Mouse (Mus musculus): ENCODE measurements around the gene Slamf9. TPM values are rescaled to one million over a fixed set of nuclear protein-coding genes. Genes with fewer than 3 reads are reported as not detected.

Gene Slamf9
- polyA plus RNA-seq, 1 experiment from 2014 or later, result 0.38 TPM

- H3K9me3 ChIP-seq (replicated peaks), result no peaks in the 10 kb centered on the region
- H3K36me3 ChIP-seq, result no peaks in the 10 kb centered on the region
- no peaks in the 10 kb centered on the region for H3K27me3 ChIP-seq (replicated peaks)
- H3K9ac ChIP-seq (replicated peaks), result no peak overlapping the region
- H3K4me3 ChIP-seq (replicated peaks), result no peak overlapping the region
- H3K4me2 ChIP-seq, result no peak overlapping the region
- 80% methylated on average over 3 of the region's 3 CpGs for WGBS
- ATAC-seq (ENCODE audit: low FRiP score), result no peak
- no peak overlapping the region for H3K27ac ChIP-seq (replicated peaks)
- H3K4me1 ChIP-seq, result peaks cover 4% of the 10 kb centered on the region; the same call in 1 of the 2 replicates
Measured at GRCm38 (mm10) chr1:172440521-172440920, 34.6 kb upstream of the Slamf9 start.

- H3K27me3 ChIP-seq (replicated peaks), result no peaks in the 10 kb centered on the region
- WGBS, result 91% methylated on average over 9 of the region's 9 CpGs
- ATAC-seq (ENCODE audit: low FRiP score), result no peak
Measured at GRCm38 (mm10) chr1:172441935-172442445, 33.2 kb upstream of the Slamf9 start.

GRCm38 (mm10) chr1:172450226-172450625 is 24.9 kb upstream of the Slamf9 start:
- H3K9me3 ChIP-seq (replicated peaks), result no peaks in the 10 kb centered on the region
- WGBS, result 51% methylated on average over 2 of the region's 2 CpGs
- H3K4me3 ChIP-seq (replicated peaks), result no peak overlapping the region
- H3K4me1 ChIP-seq, result peaks cover 3% of the 10 kb centered on the region; the same call in 1 of the 2 replicates
- no peaks in the 10 kb centered on the region for H3K36me3 ChIP-seq
- H3K9ac ChIP-seq (replicated peaks), result no peak overlapping the region
- H3K27ac ChIP-seq (replicated peaks), result no peak overlapping the region
- H3K27me3 ChIP-seq (replicated peaks), result no peaks in the 10 kb centered on the region
- no peak overlapping the region for H3K4me2 ChIP-seq
- no peak for ATAC-seq (ENCODE audit: low FRiP score)

More at GRCm38 (mm10) chr1:172441935-172442445, 33.2 kb upstream of the Slamf9 start:
- H3K4me2 ChIP-seq, result no peak overlapping the region
- H3K36me3 ChIP-seq, result no peaks in the 10 kb centered on the region
- no peaks in the 10 kb centered on the region for H3K9me3 ChIP-seq (replicated peaks)
- H3K9ac ChIP-seq (replicated peaks), result no peak overlapping the region
- H3K4me1 ChIP-seq, result peaks cover 4% of the 10 kb centered on the region; the same call in 1 of the 2 replicates
- no peak overlapping the region for H3K4me3 ChIP-seq (replicated peaks)
- no peak overlapping the region for H3K27ac ChIP-seq (replicated peaks)

GRCm38 (mm10) chr1:172450848-172451470 is 24.2 kb upstream of the Slamf9 start:
- no peaks in the 10 kb centered on the region for H3K9me3 ChIP-seq (replicated peaks)
- ATAC-seq (ENCODE audit: low FRiP score), result no peak
- H3K36me3 ChIP-seq, result no peaks in the 10 kb centered on the region
- H3K9ac ChIP-seq (replicated peaks), result no peak overlapping the region
- H3K27me3 ChIP-seq (replicated peaks), result no peaks in the 10 kb centered on the region
- WGBS, result 45% methylated on average over 17 of the region's 17 CpGs
- H3K4me1 ChIP-seq, result peaks cover 3% of the 10 kb centered on the region; the same call in 1 of the 2 replicates
- H3K4me2 ChIP-seq, result no peak overlapping the region
- no peak overlapping the region for H3K27ac ChIP-seq (replicated peaks)
- no peak overlapping the region for H3K4me3 ChIP-seq (replicated peaks)

GRCm38 (mm10) chr1:172452911-172453310 is 22.2 kb upstream of the Slamf9 start:
- no peaks in the 10 kb centered on the region for H3K9me3 ChIP-seq (replicated peaks)
- H3K27me3 ChIP-seq (replicated peaks), result no peaks in the 10 kb centered on the region
- H3K4me1 ChIP-seq, result peaks cover 3% of the 10 kb centered on the region; the same call in 1 of the 2 replicates
- H3K9ac ChIP-seq (replicated peaks), result no peak overlapping the region
- no peak overlapping the region for H3K27ac ChIP-seq (replicated peaks)
- H3K4me3 ChIP-seq (replicated peaks), result no peak overlapping the region
- WGBS, result 80% methylated on average over 2 of the region's 2 CpGs
- no peaks in the 10 kb centered on the region for H3K36me3 ChIP-seq
- H3K4me2 ChIP-seq, result no peak overlapping the region
- no peak for ATAC-seq (ENCODE audit: low FRiP score)

- Histone ChIP-seq H3K27ac (replicated peaks) (no peak overlapping the region), H3K9ac (replicated peaks) (no peak overlapping the region), H3K4me3 (replicated peaks) (no peak overlapping the region), H3K27me3 (replicated peaks) (no peaks in the 10 kb centered on the region), H3K9me3 (replicated peaks) (no peaks in the 10 kb centered on the region), H3K4me1 (peaks cover 3% of the 10 kb centered on the region; the same call in 1 of the 2 replicates), H3K4me2 (no peak overlapping the region), H3K36me3 (no peaks in the 10 kb centered on the region)
- WGBS, result 88% methylated on average over 2 of the region's 2 CpGs
- ATAC-seq (ENCODE audit: low FRiP score), result no peak
Measured at GRCm38 (mm10) chr1:172453810-172454209, 21.3 kb upstream of the Slamf9 start.

- Histone ChIP-seq H3K36me3 (no peaks in the 10 kb centered on the region), H3K4me2 (no peak overlapping the region), H3K9ac (replicated peaks) (no peak overlapping the region), H3K4me1 (peaks cover 3% of the 10 kb centered on the region; the same call in 1 of the 2 replicates), H3K27me3 (replicated peaks) (no peaks in the 10 kb centered on the region), H3K9me3 (replicated peaks) (no peaks in the 10 kb centered on the region), H3K4me3 (replicated peaks) (no peak overlapping the region), H3K27ac (replicated peaks) (no peak overlapping the region)
- 11% methylated on average over 4 of the region's 4 CpGs for WGBS
- ATAC-seq (ENCODE audit: low FRiP score), result no peak
Measured at GRCm38 (mm10) chr1:172455416-172455815, 19.7 kb upstream of the Slamf9 start.

GRCm38 (mm10) chr1:172456001-172456677 is 19.0 kb upstream of the Slamf9 start:
- no peak overlapping the region for H3K4me3 ChIP-seq (replicated peaks)
- no peaks in the 10 kb centered on the region for H3K36me3 ChIP-seq
- no peaks in the 10 kb centered on the region for H3K27me3 ChIP-seq (replicated peaks)
- no peak overlapping the region for H3K9ac ChIP-seq (replicated peaks)
- no peak overlapping the region for H3K27ac ChIP-seq (replicated peaks)
- H3K4me1 ChIP-seq, result no peaks in the 10 kb centered on the region
- ATAC-seq (ENCODE audit: low FRiP score), result no peak
- H3K4me2 ChIP-seq, result no peak overlapping the region
- 77% methylated on average over 7 of the region's 7 CpGs for WGBS
- no peaks in the 10 kb centered on the region for H3K9me3 ChIP-seq (replicated peaks)

GRCm38 (mm10) chr1:172457196-172457595 is 18.0 kb upstream of the Slamf9 start:
- H3K9me3 ChIP-seq (replicated peaks), result no peaks in the 10 kb centered on the region
- H3K27me3 ChIP-seq (replicated peaks), result no peaks in the 10 kb centered on the region
- 90% methylated on average over 3 of the region's 3 CpGs for WGBS
- H3K4me3 ChIP-seq (replicated peaks), result no peak overlapping the region
- no peak overlapping the region for H3K27ac ChIP-seq (replicated peaks)
- ATAC-seq (ENCODE audit: low FRiP score), result no peak
- H3K4me1 ChIP-seq, result no peaks in the 10 kb centered on the region
- no peak overlapping the region for H3K9ac ChIP-seq (replicated peaks)
- no peaks in the 10 kb centered on the region for H3K36me3 ChIP-seq
- no peak overlapping the region for H3K4me2 ChIP-seq

GRCm38 (mm10) chr1:172458041-172458440 is 17.1 kb upstream of the Slamf9 start:
- ATAC-seq (ENCODE audit: low FRiP score), result no peak
- Histone ChIP-seq H3K27ac (replicated peaks) (no peak overlapping the region), H3K9me3 (replicated peaks) (no peaks in the 10 kb centered on the region), H3K9ac (replicated peaks) (no peak overlapping the region), H3K27me3 (replicated peaks) (no peaks in the 10 kb centered on the region), H3K4me2 (no peak overlapping the region), H3K4me3 (replicated peaks) (no peak overlapping the region), H3K4me1 (no peaks in the 10 kb centered on the region), H3K36me3 (no peaks in the 10 kb centered on the region)
- WGBS, result 92% methylated on average over 3 of the region's 3 CpGs

- Histone ChIP-seq H3K4me2 (no peak overlapping the region), H3K4me1 (no peaks in the 10 kb centered on the region), H3K9me3 (replicated peaks) (no peaks in the 10 kb centered on the region), H3K27me3 (replicated peaks) (no peaks in the 10 kb centered on the region), H3K4me3 (replicated peaks) (no peak overlapping the region), H3K27ac (replicated peaks) (no peak overlapping the region), H3K9ac (replicated peaks) (no peak overlapping the region), H3K36me3 (no peaks in the 10 kb centered on the region)
- 81% methylated on average over 2 of the region's 2 CpGs for WGBS
- ATAC-seq (ENCODE audit: low FRiP score), result no peak
Measured at GRCm38 (mm10) chr1:172461602-172462001, 13.6 kb upstream of the Slamf9 start.

GRCm38 (mm10) chr1:172462534-172462933 is 12.6 kb upstream of the Slamf9 start:
- H3K9me3 ChIP-seq (replicated peaks), result no peaks in the 10 kb centered on the region
- WGBS, result 81% methylated on average over 3 of the region's 3 CpGs
- H3K4me3 ChIP-seq (replicated peaks), result no peak overlapping the region
- H3K4me1 ChIP-seq, result no peaks in the 10 kb centered on the region
- no peak for ATAC-seq (ENCODE audit: low FRiP score)
- no peak overlapping the region for H3K27ac ChIP-seq (replicated peaks)
- no peaks in the 10 kb centered on the region for H3K36me3 ChIP-seq
- H3K4me2 ChIP-seq, result no peak overlapping the region
- no peak overlapping the region for H3K9ac ChIP-seq (replicated peaks)
- no peaks in the 10 kb centered on the region for H3K27me3 ChIP-seq (replicated peaks)

All from neural tube, embryonic 15.5 days (tissue).